Mouse (Mus musculus): ENCODE data around the gene Mical3. TPM values are rescaled to one million over a fixed set of nuclear protein-coding genes. Genes with fewer than 3 reads are reported as not detected.

The Mical3 gene
- 17.6 and 20.0 TPM in 2 replicates for polyA plus RNA-seq (2015; fragmentation: Nextera tagmentation; extraction: Ambion mirVana)

- H3K4me3 ChIP-seq: peak within 1 kb of the TSS; percentile 32
- no peaks in the 10 kb centered on the region for H3K9me3 ChIP-seq
- no peak within 1 kb of the TSS for H3K9ac ChIP-seq
- under 1% methylated on average over 17 of the region's 17 CpGs for WGBS
- H3K4me1 ChIP-seq: peaks cover 14% of the 10 kb centered on the region
- H3K27me3 ChIP-seq: peaks cover 41% of the 10 kb centered on the region
- ATAC-seq (ENCODE audit: borderline replicate concordance, extremely low read depth, low FRiP score, low TSS enrichment): peak; percentile 52; the same call in 1 of the 2 replicates
- H3K4me2 ChIP-seq: peak within 1 kb of the TSS; percentile 67
- no peak within 1 kb of the TSS for H3K27ac ChIP-seq
- no peaks in the 10 kb centered on the region for H3K36me3 ChIP-seq
Measured at GRCm38 (mm10) chr6:121130773-121131172, at the start of gene Mical3. Mical3 (minus strand) TSS chr6:121130999.

- Histone ChIP-seq H3K9me3 (no peaks in the 10 kb centered on the region), H3K4me2 (no peak overlapping the region), H3K4me3 (no peak overlapping the region), H3K27ac (no peak overlapping the region), H3K36me3 (no peaks in the 10 kb centered on the region), H3K27me3 (no peaks in the 10 kb centered on the region), H3K9ac (no peak overlapping the region), H3K4me1 (peaks cover 10% of the 10 kb centered on the region)
- no peak for ATAC-seq (ENCODE audit: borderline replicate concordance, extremely low read depth, low FRiP score, low TSS enrichment)
- 58% methylated on average over 7 of the region's 7 CpGs for WGBS
Measured at GRCm38 (mm10) chr6:121179846-121180245, 49.0 kb upstream of the Mical3 start.

GRCm38 (mm10) chr6:121178700-121179358 is 48.0 kb upstream of the Mical3 start:
- 51% methylated on average over 7 of the region's 7 CpGs for WGBS
- H3K27me3 ChIP-seq: no peaks in the 10 kb centered on the region
- H3K4me3 ChIP-seq: no peak overlapping the region
- no peak overlapping the region for H3K4me2 ChIP-seq
- H3K4me1 ChIP-seq: 0 out of 2 replicates have a peak, but pooled peaks cover 4% of the 10 kb centered on the region
- H3K36me3 ChIP-seq: no peaks in the 10 kb centered on the region
- no peak for ATAC-seq (ENCODE audit: borderline replicate concordance, extremely low read depth, low FRiP score, low TSS enrichment)
- H3K9ac ChIP-seq: no peak overlapping the region
- H3K9me3 ChIP-seq: no peaks in the 10 kb centered on the region
- H3K27ac ChIP-seq: no peak overlapping the region

GRCm38 (mm10) chr6:121177118-121177708 is 46.4 kb upstream of the Mical3 start:
- 81% methylated on average over 7 of the region's 7 CpGs for WGBS
- no peaks in the 10 kb centered on the region for H3K27me3 ChIP-seq
- no peak overlapping the region for H3K4me2 ChIP-seq
- H3K9me3 ChIP-seq: no peaks in the 10 kb centered on the region
- ATAC-seq (ENCODE audit: borderline replicate concordance, extremely low read depth, low FRiP score, low TSS enrichment): no peak; the same call in 1 of the 2 replicates
- no peak overlapping the region for H3K4me3 ChIP-seq
- H3K36me3 ChIP-seq: no peaks in the 10 kb centered on the region
- 0 out of 2 replicates have a peak, but pooled peaks cover 4% of the 10 kb centered on the region for H3K4me1 ChIP-seq
- H3K27ac ChIP-seq: no peak overlapping the region
- no peak overlapping the region for H3K9ac ChIP-seq

- WGBS: 64% methylated on average over 4 of the region's 4 CpGs
- Histone ChIP-seq H3K27me3 (no peaks in the 10 kb centered on the region), H3K4me3 (no peak overlapping the region), H3K9ac (no peak overlapping the region), H3K4me1 (0 out of 2 replicates have a peak, but pooled peaks cover 4% of the 10 kb centered on the region), H3K36me3 (no peaks in the 10 kb centered on the region), H3K4me2 (no peak overlapping the region), H3K27ac (no peak overlapping the region), H3K9me3 (no peaks in the 10 kb centered on the region)
- no peak for ATAC-seq (ENCODE audit: borderline replicate concordance, extremely low read depth, low FRiP score, low TSS enrichment)
Measured at GRCm38 (mm10) chr6:121176731-121177098, 45.9 kb upstream of the Mical3 start.

- Histone ChIP-seq H3K9ac (no peak overlapping the region), H3K27ac (no peak overlapping the region), H3K4me1 (0 out of 2 replicates have a peak, but pooled peaks cover 8% of the 10 kb centered on the region), H3K9me3 (no peaks in the 10 kb centered on the region), H3K27me3 (no peaks in the 10 kb centered on the region), H3K4me3 (no peak overlapping the region), H3K36me3 (no peaks in the 10 kb centered on the region), H3K4me2 (no peak overlapping the region)
- ATAC-seq (ENCODE audit: borderline replicate concordance, extremely low read depth, low FRiP score, low TSS enrichment): no peak
- 46% methylated on average over 14 of the region's 14 CpGs for WGBS
Measured at GRCm38 (mm10) chr6:121176011-121176730, 45.4 kb upstream of the Mical3 start.

GRCm38 (mm10) chr6:121174761-121175160 is 44.0 kb upstream of the Mical3 start:
- no peak overlapping the region for H3K4me2 ChIP-seq
- H3K9me3 ChIP-seq: no peaks in the 10 kb centered on the region
- H3K27ac ChIP-seq: no peak overlapping the region
- H3K36me3 ChIP-seq: no peaks in the 10 kb centered on the region
- H3K9ac ChIP-seq: no peak overlapping the region
- no peak overlapping the region for H3K4me3 ChIP-seq
- 0 out of 2 replicates have a peak, but pooled peaks cover 15% of the 10 kb centered on the region for H3K4me1 ChIP-seq
- 91% methylated on average over 6 of the region's 6 CpGs for WGBS
- H3K27me3 ChIP-seq: no peaks in the 10 kb centered on the region
- ATAC-seq (ENCODE audit: borderline replicate concordance, extremely low read depth, low FRiP score, low TSS enrichment): no peak

- no peak overlapping the region for H3K4me3 ChIP-seq
- H3K9me3 ChIP-seq: no peaks in the 10 kb centered on the region
- WGBS: 34% methylated on average over 5 of the region's 5 CpGs
- H3K27ac ChIP-seq: no peak overlapping the region
- H3K27me3 ChIP-seq: no peaks in the 10 kb centered on the region
- no peak for ATAC-seq (ENCODE audit: borderline replicate concordance, extremely low read depth, low FRiP score, low TSS enrichment)
- no peak overlapping the region for H3K9ac ChIP-seq
- no peaks in the 10 kb centered on the region for H3K36me3 ChIP-seq
- no peak overlapping the region for H3K4me2 ChIP-seq
- H3K4me1 ChIP-seq: 0 out of 2 replicates have a peak, but pooled peaks cover 15% of the 10 kb centered on the region
Measured at GRCm38 (mm10) chr6:121173471-121173870, 42.7 kb upstream of the Mical3 start.

GRCm38 (mm10) chr6:121171102-121171501 is 40.3 kb upstream of the Mical3 start:
- Histone ChIP-seq H3K9me3 (no peaks in the 10 kb centered on the region), H3K27me3 (peaks cover 3% of the 10 kb centered on the region), H3K9ac (no peak overlapping the region), H3K4me3 (no peak overlapping the region), H3K27ac (no peak overlapping the region), H3K4me2 (no peak overlapping the region), H3K36me3 (no peaks in the 10 kb centered on the region), H3K4me1 (peaks cover 17% of the 10 kb centered on the region)
- ATAC-seq (ENCODE audit: borderline replicate concordance, extremely low read depth, low FRiP score, low TSS enrichment): peak; percentile 23; the same call in 1 of the 2 replicates
- 31% methylated on average over 6 of the region's 6 CpGs for WGBS

GRCm38 (mm10) chr6:121167381-121167975 is 36.7 kb upstream of the Mical3 start:
- no peaks in the 10 kb centered on the region for H3K36me3 ChIP-seq
- H3K27me3 ChIP-seq: peaks cover 9% of the 10 kb centered on the region
- H3K27ac ChIP-seq: no peak overlapping the region
- no peak overlapping the region for H3K4me2 ChIP-seq
- WGBS: 75% methylated on average over 7 of the region's 7 CpGs
- ATAC-seq (ENCODE audit: borderline replicate concordance, extremely low read depth, low FRiP score, low TSS enrichment): no peak
- H3K9me3 ChIP-seq: no peaks in the 10 kb centered on the region
- H3K4me3 ChIP-seq: no peak overlapping the region
- peaks cover 31% of the 10 kb centered on the region for H3K4me1 ChIP-seq
- H3K9ac ChIP-seq: no peak overlapping the region

- Histone ChIP-seq H3K4me3 (no peak overlapping the region), H3K36me3 (no peaks in the 10 kb centered on the region), H3K27me3 (peaks cover 9% of the 10 kb centered on the region), H3K4me1 (peaks cover 31% of the 10 kb centered on the region), H3K27ac (no peak overlapping the region), H3K4me2 (no peak overlapping the region), H3K9ac (no peak overlapping the region), H3K9me3 (no peaks in the 10 kb centered on the region)
- 20% methylated on average over 10 of the region's 10 CpGs for WGBS
- ATAC-seq (ENCODE audit: borderline replicate concordance, extremely low read depth, low FRiP score, low TSS enrichment): peak; percentile 63
Measured at GRCm38 (mm10) chr6:121166098-121166552, 35.3 kb upstream of the Mical3 start.

All from lung, embryonic 15.5 days (tissue).